Mouse (Mus musculus): ENCODE results near the gene Rhobtb3. TPM values are rescaled to one million over a fixed set of nuclear protein-coding genes. Genes with fewer than 3 reads are reported as not detected.
A peak's percentile ranks its signal among the peaks of the same experiment; 100 is the strongest.

Rhobtb3 gene
- polyA plus RNA-seq, 1 experiment, result 17.2 TPM

GRCm38 (mm10) chr13:75974481-75974880 is 30.8 kb upstream of the Rhobtb3 start:
- H3K4me3 ChIP-seq (replicated peaks; ENCODE audit: insufficient read depth, low read depth, low read length), result no peak overlapping the region
- 79% methylated on average over 2 of the region's 2 CpGs for WGBS
- no peak overlapping the region for H3K27ac ChIP-seq (ENCODE audit: insufficient read depth, low read length)
- no peaks in the 10 kb centered on the region for H3K4me1 ChIP-seq (ENCODE audit: control insufficient read depth, insufficient read depth, low read length)
- no peak for DNase-seq
- H3K27me3 ChIP-seq (ENCODE audit: control insufficient read depth, insufficient read depth, low read length), result no peaks in the 10 kb centered on the region
- TF ChIP-seq POLR2A (IDR thresholded peaks at IDR 0.05; ENCODE audit: borderline replicate concordance, insufficient read depth, low read length) (no peak), CTCF (IDR thresholded peaks at IDR 0.05; ENCODE audit: borderline replicate concordance, insufficient read depth, low read depth, low read length) (no peak)

DNA sequence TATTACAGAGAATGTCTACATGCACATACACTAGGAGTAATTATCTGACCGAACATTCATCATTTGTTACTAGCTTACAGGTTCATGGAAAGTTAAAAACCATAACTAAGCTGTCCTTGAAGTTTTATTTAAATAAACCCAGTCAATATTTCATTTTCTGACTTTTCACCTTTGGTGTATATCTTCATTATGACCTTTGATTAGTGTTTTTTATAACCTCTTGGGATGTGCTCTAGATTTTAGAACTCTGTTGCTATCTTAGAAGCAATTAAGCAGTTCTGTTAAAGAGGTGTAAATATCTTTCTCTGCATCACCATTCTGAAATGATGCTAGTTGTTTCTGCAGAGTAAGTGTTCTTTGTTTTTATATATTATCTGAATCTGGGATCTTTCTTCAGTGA is 23.1 kb upstream of the Rhobtb3 start, which contains the start of gene Spata9:
TSS of gene Spata9 (plus strand) at position 301 of the 400 bp plus-strand sequence.
- WGBS, result 83% methylated on average over 1 of the region's 1 CpGs
- TF ChIP-seq CTCF (IDR thresholded peaks at IDR 0.05; ENCODE audit: borderline replicate concordance, insufficient read depth, low read depth, low read length), result no peak
- no peak for TF ChIP-seq POLR2A (IDR thresholded peaks at IDR 0.05; ENCODE audit: borderline replicate concordance, insufficient read depth, low read length)
- no peak for DNase-seq
- Histone ChIP-seq H3K4me1 (ENCODE audit: control insufficient read depth, insufficient read depth, low read length) (no peaks in the 10 kb centered on the region), H3K4me3 (replicated peaks; ENCODE audit: insufficient read depth, low read depth, low read length) (no peak within 1 kb of the TSS), H3K27me3 (ENCODE audit: control insufficient read depth, insufficient read depth, low read length) (no peaks in the 10 kb centered on the region), H3K27ac (ENCODE audit: insufficient read depth, low read length) (no peak within 1 kb of the TSS)

GRCm38 (mm10) chr13:75955357-75955992 is 11.8 kb upstream of the Rhobtb3 start:
- no peak overlapping the region for H3K4me3 ChIP-seq (replicated peaks; ENCODE audit: insufficient read depth, low read depth, low read length)
- TF ChIP-seq POLR2A (IDR thresholded peaks at IDR 0.05; ENCODE audit: borderline replicate concordance, insufficient read depth, low read length) (no peak), CTCF (IDR thresholded peaks at IDR 0.05; ENCODE audit: borderline replicate concordance, insufficient read depth, low read depth, low read length) (no peak)
- no peak overlapping the region for H3K27ac ChIP-seq (ENCODE audit: insufficient read depth, low read length)
- no peak for DNase-seq
- H3K4me1 ChIP-seq (ENCODE audit: control insufficient read depth, insufficient read depth, low read length), result no peaks in the 10 kb centered on the region
- H3K27me3 ChIP-seq (ENCODE audit: control insufficient read depth, insufficient read depth, low read length), result no peaks in the 10 kb centered on the region

GRCm38 (mm10) chr13:75950295-75950694 is 6.6 kb upstream of the Rhobtb3 start:
- 73% methylated on average over 1 of the region's 1 CpGs for WGBS
- Histone ChIP-seq H3K27me3 (ENCODE audit: control insufficient read depth, insufficient read depth, low read length) (no peaks in the 10 kb centered on the region), H3K27ac (ENCODE audit: insufficient read depth, low read length) (no peak overlapping the region), H3K4me1 (ENCODE audit: control insufficient read depth, insufficient read depth, low read length) (no peaks in the 10 kb centered on the region), H3K4me3 (replicated peaks; ENCODE audit: insufficient read depth, low read depth, low read length) (no peak overlapping the region)
- no peak for DNase-seq
- TF ChIP-seq CTCF (IDR thresholded peaks at IDR 0.05; ENCODE audit: borderline replicate concordance, insufficient read depth, low read depth, low read length) (no peak), POLR2A (IDR thresholded peaks at IDR 0.05; ENCODE audit: borderline replicate concordance, insufficient read depth, low read length) (no peak)

GRCm38 (mm10) chr13:75944044-75944820 is 507 bp upstream of the Rhobtb3 start:
- Histone ChIP-seq H3K27me3 (ENCODE audit: control insufficient read depth, insufficient read depth, low read length) (no peaks in the 10 kb centered on the region), H3K27ac (ENCODE audit: insufficient read depth, low read length) (peak overlapping the region; percentile 58; the same call in 1 of the 2 replicates), H3K4me1 (ENCODE audit: control insufficient read depth, insufficient read depth, low read length) (no peaks in the 10 kb centered on the region), H3K4me3 (replicated peaks; ENCODE audit: insufficient read depth, low read depth, low read length) (peak overlapping the region; percentile 76)
- no peak for DNase-seq
- WGBS, result 14% methylated on average over 7 of the region's 7 CpGs
- no peak for TF ChIP-seq POLR2A (IDR thresholded peaks at IDR 0.05; ENCODE audit: borderline replicate concordance, insufficient read depth, low read length)
- no peak for TF ChIP-seq CTCF (IDR thresholded peaks at IDR 0.05; ENCODE audit: borderline replicate concordance, insufficient read depth, low read depth, low read length)

DNA sequence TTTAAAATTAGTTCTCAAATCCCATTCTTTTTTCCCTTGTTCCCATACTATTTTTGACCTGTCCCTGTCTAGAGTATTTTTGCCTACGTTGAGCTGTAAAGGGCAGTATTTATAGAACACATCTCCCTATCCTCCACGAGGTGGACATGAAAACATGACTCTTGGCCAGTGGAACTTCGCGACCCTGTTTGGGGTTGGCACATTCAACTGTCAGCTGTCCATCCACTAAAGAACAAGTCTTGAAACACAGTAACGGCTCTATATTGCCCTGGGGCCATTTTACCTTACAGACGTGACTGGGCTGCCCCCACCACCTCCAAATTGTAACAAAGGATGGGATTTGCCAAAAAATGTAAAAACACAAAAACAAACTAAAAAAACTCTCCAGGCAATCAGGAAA is 994 bp downstream of the Rhobtb3 start:
- TF ChIP-seq CTCF (IDR thresholded peaks at IDR 0.05; ENCODE audit: borderline replicate concordance, insufficient read depth, low read depth, low read length), result no peak
- no peak for TF ChIP-seq POLR2A (IDR thresholded peaks at IDR 0.05; ENCODE audit: borderline replicate concordance, insufficient read depth, low read length)
- H3K27ac ChIP-seq (ENCODE audit: insufficient read depth, low read length), result no peak overlapping the region
- no peak for DNase-seq
- peak overlapping the region; percentile 76 for H3K4me3 ChIP-seq (replicated peaks; ENCODE audit: insufficient read depth, low read depth, low read length)
- 1% methylated on average over 6 of the region's 6 CpGs for WGBS
- no peaks in the 10 kb centered on the region for H3K4me1 ChIP-seq (ENCODE audit: control insufficient read depth, insufficient read depth, low read length)
- no peaks in the 10 kb centered on the region for H3K27me3 ChIP-seq (ENCODE audit: control insufficient read depth, insufficient read depth, low read length)

DNA sequence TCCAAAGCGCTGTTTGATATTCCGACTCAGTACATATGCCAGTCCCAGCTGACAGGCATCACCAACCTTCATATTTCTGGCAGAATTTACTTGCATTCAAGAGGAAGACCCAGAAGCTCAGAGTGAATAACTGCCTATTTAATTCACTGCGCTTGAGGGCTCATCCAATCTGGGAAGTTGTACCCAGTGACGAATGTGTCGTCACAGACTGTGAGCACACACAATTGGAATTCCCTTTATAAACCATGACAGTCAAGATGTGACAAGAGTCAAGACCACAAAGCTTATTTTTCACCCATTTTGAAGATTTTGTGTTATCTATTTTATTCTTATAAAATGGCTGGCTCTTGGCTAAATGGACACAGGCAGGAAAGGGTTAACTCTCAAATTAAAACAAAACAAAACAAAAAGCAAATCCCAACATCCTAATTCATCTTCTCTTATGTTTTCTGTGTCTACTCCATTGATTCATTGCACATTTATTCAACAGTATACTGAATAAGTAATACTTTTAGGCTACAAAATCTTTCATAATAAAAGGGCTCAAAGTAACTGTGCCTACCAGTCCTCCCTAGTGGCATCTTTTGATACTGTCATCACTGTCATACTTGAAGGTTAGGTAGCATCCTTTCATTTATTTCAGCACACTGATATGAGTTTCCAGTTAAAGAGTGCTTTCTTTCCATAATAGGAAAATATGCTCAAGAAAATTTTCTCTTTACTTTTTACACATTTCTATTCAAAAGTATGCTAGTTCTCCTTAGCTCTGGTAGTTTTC is 2.0 kb downstream of the Rhobtb3 start:
- no peak overlapping the region for H3K4me3 ChIP-seq (replicated peaks; ENCODE audit: insufficient read depth, low read depth, low read length)
- H3K4me1 ChIP-seq (ENCODE audit: control insufficient read depth, insufficient read depth, low read length), result no peaks in the 10 kb centered on the region
- H3K27ac ChIP-seq (ENCODE audit: insufficient read depth, low read length), result no peak overlapping the region
- H3K27me3 ChIP-seq (ENCODE audit: control insufficient read depth, insufficient read depth, low read length), result no peaks in the 10 kb centered on the region
- TF ChIP-seq CTCF (IDR thresholded peaks at IDR 0.05; ENCODE audit: borderline replicate concordance, insufficient read depth, low read depth, low read length), result no peak
- WGBS, result 82% methylated on average over 5 of the region's 5 CpGs
- no peak for DNase-seq

Measured in cerebellum, adult 2 months (tissue).